Mouse (Mus musculus) MEL-GATA-1-ER (cell line): ENCODE results near the gene Smug1.

Source experiments
- DNase-seq: peaks from one replicate; pipeline ENCODE4 v3.0.0-alpha.2; 2012; ENCODE audit warnings: low read depth; ENCODE audit errors: extremely low read depth

The Smug1 gene

GRCm38 (mm10) chr15:103145635-103146299, 21.1 kb downstream of the Smug1 start:
- no peak for DNase-seq

GRCm38 (mm10) chr15:103144176-103144575, 22.7 kb downstream of the Smug1 start:
- no peak for DNase-seq

GRCm38 (mm10) chr15:103135431-103135947, 31.4 kb downstream of the Smug1 start:
- no peak for DNase-seq

- no peak for DNase-seq
Observed at GRCm38 (mm10) chr15:103134277-103135086, 32.4 kb downstream of the Smug1 start.

GRCm38 (mm10) chr15:103133761-103134160, 33.1 kb downstream of the Smug1 start:
- DNase-seq = peak; percentile 35

GRCm38 (mm10) chr15:103130729-103131128, 36.2 kb downstream of the Smug1 start:
- peak; percentile 67 for DNase-seq

GRCm38 (mm10) chr15:103129289-103129688, 37.6 kb downstream of the Smug1 start:
- no peak for DNase-seq

- DNase-seq = no peak
Observed at GRCm38 (mm10) chr15:103128056-103128833, 38.6 kb downstream of the Smug1 start.

- DNase-seq = peak; percentile 39
Observed at GRCm38 (mm10) chr15:103125982-103126381, 40.9 kb downstream of the Smug1 start.

GRCm38 (mm10) chr15:103124254-103124653, 42.6 kb downstream of the Smug1 start:
- DNase-seq = no peak

- DNase-seq = no peak
Observed at GRCm38 (mm10) chr15:103123343-103123742, 43.5 kb downstream of the Smug1 start.

GRCm38 (mm10) chr15:103122372-103122771, 44.5 kb downstream of the Smug1 start:
- DNase-seq = no peak

- DNase-seq = no peak
Observed at GRCm38 (mm10) chr15:103121416-103121815, 45.5 kb downstream of the Smug1 start.

GRCm38 (mm10) chr15:103120594-103120993, 46.3 kb downstream of the Smug1 start:
- no peak for DNase-seq

- no peak for DNase-seq
Observed at GRCm38 (mm10) chr15:103115726-103116125, 51.2 kb downstream of the Smug1 start.

GRCm38 (mm10) chr15:103115256-103115655, 51.6 kb downstream of the Smug1 start:
- DNase-seq = no peak

- no peak for DNase-seq
Observed at GRCm38 (mm10) chr15:103113077-103113476, 53.8 kb downstream of the Smug1 start.

- DNase-seq = no peak
Observed at GRCm38 (mm10) chr15:103112309-103112708, 54.6 kb downstream of the Smug1 start.

- no peak for DNase-seq
Observed at GRCm38 (mm10) chr15:103109940-103110339, 57.0 kb downstream of the Smug1 start.

GRCm38 (mm10) chr15:103108066-103108676, 58.7 kb downstream of the Smug1 start:
- DNase-seq = no peak

- DNase-seq = no peak
Observed at GRCm38 (mm10) chr15:103106201-103106600, 60.7 kb downstream of the Smug1 start.
